Mouse (Mus musculus): ENCODE measurements around the gene Cbr2.

Gene Cbr2

DNA sequence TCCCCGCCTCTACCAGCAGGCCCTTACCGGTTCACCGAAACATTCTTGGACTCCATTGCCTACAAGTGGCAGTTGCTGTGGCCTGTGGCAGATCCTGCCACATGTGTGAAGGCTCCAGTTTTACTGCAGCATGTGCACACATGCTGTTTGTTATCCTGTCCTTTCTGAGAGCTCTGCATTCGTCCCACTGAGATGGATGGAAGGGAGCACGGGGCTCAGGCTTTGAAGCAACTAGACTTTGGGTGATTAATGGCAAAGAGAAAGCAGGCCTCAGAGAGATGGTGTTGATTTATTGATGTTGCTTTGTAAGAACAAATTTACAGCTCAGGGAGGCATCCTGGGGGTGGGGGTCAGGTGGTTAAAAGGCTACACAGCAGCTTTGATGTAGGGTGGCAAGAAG lies 21.2 kb downstream of the Cbr2 start:
- no peak for DNase-seq

DNA sequence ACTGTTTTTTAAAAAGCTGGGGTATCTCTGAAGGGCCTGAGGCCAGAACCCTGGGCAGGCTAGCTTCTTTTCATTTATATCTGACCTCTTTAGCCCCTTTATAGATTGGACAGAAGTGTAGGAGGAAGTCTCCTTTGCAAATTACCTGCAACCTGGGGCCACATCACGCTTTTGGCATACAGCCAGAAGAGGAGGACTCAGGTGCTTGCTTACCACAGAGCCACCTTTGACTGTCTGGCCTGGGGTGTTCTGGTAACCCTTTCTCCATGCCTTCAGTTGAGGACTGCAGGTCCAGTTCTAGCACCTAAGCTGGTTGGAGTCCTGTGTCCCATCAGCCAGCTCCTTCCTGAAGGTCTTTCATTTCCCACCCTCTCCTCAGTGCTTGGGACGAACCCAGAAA lies 22.4 kb downstream of the Cbr2 start:
- DNase-seq = no peak

DNA sequence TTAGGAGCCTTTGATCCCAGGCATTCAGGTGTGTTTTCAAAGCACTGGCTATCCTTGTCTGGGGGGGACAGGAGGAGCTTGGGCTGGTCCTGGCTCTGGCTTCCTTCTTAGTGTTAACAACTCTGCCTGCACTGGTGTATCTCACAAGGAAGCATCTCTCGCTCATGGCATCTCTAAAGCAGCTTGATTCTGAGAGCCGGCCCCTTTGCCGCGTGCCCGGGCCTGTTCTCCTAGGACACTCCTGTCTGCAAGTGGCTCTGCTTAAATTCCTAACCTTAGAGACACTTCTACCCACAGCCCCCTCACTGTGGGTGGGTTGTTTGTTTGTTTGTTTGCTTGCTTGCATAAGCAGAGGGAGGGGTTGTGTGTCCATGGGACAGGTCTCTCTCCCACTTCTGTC lies 23.9 kb downstream of the Cbr2 start:
- DNase-seq = no peak

DNA sequence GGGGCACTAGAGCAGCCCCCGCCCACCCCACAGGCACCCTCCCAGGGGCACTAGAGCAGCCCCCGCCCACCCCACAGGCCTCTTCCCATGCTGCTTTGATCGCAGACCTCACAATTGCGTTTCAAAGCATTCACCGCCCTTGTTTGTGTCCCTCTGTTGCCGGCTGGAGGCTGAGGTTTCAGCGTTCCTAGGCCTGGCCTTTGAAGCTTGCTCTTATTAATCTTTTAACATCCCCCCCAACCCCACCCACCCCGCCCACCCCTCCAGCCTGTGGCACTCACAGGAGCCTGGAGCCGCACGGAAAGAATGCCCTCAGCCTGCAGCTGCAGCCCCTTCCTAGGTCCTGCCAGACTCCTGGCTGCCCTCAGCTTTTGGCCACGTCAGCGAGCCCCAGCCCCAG lies 24.7 kb downstream of the Cbr2 start:
- DNase-seq = no peak

DNA sequence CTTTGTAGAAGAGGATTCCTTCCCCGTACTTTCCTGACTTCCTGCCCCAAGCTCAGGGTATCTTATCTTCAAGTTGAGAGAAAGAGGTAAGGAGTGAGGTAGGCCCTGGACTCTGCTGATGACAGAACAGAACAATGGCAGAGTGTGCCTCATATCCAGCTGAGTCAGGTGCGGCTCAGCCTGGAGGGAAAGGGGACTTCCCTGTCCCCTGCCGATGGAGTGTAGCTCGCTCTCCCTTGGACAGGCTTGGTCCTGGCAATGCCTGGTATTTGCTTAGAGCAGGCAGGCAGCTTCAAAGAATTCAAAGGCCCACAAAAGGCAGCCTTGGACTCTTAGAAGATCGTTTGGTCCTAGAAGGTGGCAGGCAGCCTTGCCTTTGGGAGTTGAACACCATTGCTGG lies 25.8 kb downstream of the Cbr2 start:
- no peak for DNase-seq

DNA sequence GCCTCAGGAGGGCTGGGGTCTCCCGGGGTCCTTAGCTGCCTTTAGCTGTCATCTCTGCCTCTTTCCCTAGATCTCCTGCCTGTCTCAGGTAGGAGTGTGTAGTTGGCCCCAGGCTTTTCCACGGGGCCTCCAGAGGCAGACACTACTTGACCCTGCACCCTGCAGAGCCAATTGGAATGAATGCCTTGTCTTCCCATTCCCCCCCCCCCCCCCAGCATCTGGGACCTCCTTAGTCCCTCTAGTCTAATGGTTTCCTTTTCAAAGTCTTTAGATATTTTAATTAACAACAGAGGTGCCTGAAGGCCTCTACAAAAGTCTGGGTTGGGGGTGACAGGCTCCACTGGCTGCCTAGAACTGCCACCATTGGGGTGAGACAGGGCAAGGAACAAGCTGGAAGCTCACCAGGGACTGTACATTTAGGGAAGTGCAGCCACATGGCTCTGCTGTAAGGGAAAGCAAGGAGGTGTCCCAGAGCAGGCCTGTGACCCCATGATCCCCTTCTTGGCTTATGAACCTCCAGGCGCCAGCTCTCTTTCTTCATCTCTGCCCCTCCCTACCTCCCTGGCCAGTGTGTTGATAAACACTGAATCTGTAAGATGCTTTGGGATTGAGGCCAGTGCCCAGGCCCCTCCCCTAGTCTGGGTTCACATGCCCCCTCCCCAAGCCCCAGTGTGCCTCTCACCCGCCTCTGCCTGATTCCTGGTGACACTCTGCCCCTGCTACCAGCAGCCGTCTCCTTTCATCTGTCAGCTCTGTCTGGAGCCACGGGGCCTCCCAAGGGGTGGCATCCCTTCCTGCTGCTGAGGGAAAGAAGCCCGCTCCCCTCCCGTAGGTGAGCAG lies 27.2 kb downstream of the Cbr2 start:
- no peak for DNase-seq

DNA sequence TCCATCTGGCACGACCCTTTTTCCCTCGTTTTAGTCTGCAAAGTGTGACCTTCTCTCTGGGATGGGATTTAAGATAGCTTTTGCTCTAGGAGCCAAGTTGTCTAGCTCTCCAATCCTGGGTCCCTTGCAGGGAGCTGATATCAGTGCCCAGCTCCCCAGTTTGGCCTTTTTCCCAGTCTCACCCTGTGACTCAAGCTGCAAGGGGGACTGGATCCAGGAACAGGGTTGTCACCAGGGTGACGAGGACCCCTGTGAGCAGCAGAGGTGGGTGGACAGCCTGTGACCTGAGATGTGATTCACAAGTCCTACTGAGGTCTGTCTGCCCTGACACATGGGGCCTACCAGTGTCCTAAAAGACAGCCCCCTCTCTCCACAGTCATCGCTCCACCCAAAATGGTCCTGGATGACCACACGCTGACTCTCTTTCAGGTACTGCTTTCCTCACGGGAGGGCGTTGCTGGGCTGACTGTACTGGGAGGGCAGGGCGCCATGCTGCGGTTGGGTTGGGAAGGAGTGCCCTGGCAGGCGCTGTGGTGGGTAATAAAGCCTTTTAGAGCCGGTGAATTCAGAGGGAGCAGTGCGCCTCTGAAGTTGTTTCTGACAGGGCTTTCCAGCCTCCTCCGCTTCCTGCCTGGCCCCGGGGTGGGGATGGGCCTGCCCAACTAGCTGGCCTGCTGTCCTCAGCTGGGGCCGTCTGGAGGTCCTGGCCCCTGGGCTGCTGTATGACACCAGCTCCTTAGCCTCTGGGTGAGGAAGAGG lies 28.0 kb downstream of the Cbr2 start:
- no peak for DNase-seq

DNA sequence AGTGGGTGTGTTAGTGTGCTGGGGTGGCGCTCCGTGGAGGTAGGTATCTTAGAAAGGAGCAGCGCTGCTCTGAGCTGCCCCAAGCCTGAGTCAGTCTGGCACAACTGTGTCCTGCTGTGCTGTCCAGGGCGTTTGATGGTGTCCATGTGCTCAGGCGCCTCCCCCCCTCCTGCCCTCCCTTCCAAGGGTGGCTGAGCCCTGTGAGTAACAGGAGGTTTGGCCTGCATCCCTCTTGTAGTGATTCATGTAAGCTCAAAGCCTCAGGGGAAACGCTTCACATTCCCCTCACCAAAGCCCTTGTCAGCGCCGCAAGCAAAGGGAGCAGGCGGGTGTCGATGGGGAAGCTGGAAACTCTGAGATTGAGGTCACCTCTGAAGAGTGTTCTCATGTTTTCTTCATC lies 34.2 kb downstream of the Cbr2 start:
- DNase-seq = no peak

DNA sequence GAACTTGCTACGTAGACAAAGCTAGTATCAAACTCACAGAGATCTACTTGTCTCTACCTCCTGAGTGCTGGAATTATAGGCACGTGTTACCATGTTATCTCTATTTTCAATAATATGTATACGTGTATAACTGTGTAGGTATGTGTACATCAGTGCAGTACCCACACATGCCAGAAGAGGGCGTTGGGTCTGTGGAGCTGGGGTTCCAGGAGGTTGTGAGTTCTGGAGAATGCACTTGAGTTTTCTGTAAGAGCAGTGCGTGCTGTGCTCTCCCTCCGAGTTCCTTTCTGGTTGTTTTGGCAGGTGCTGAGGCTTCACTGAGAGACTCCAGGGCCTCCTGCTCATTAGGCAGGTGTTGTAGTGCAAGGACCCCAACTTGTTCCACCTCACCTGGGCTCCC lies 35.3 kb downstream of the Cbr2 start:
- no peak for DNase-seq

DNA sequence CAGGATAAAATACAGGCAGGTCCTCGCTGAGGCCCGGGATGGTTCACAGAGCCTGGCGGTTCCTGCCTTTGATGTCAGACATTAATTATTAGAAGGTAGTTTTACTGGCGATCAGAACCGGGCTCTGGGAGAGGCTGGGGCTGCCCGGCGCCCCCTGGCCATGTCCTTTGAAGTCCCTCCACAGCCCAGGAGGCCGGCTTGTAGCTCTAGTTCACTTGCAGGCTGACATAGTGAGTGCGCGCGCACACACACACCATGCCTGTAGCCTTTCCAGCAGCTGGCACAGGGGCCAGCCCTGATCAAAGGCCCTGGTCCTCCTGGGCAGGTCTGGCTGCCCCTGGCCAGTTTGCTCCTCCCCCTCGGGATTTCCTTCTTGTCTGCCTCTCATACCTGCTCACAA lies 36.3 kb downstream of the Cbr2 start:
- no peak for DNase-seq

DNA sequence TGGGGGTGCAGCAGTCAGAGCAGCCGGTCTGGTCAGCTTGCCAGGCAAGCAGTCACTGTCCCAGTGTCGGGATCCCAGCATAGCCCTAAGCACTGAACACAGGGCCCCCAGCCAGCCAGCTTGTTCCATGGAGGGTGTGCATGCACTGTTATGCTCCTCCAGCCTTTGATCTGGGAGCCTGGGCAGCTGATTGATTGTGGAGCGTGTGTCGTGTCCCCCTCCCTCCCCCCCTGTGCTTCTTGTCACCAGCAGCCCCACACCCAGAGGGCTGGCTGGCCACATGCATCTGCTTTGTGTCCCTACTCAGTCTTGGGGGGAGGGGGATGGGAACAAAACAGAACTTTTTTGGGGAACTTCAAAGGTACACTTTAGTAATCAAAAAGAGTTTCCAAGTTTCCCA lies 36.7 kb downstream of the Cbr2 start:
- no peak for DNase-seq

DNA sequence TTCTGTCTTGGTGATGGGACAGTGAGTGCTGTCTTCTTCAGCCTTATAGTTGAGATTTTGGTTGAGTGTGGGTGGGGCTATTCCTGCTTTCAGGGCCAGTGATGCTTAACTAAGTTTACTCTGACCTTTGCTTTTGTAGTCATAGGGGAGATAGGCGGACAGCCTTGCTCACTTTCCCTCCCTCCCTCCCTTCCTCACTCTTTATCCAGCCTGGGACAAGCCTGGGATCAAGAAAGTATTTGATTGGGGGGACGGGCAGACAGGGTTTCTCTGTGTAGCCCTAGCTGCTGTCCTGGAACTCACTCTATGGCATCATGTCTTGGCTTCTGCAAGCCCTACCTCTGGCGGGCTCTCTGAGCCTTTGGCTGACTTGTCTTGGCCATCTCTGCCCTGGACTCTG lies 38.5 kb downstream of the Cbr2 start:
- DNase-seq = no peak

DNA sequence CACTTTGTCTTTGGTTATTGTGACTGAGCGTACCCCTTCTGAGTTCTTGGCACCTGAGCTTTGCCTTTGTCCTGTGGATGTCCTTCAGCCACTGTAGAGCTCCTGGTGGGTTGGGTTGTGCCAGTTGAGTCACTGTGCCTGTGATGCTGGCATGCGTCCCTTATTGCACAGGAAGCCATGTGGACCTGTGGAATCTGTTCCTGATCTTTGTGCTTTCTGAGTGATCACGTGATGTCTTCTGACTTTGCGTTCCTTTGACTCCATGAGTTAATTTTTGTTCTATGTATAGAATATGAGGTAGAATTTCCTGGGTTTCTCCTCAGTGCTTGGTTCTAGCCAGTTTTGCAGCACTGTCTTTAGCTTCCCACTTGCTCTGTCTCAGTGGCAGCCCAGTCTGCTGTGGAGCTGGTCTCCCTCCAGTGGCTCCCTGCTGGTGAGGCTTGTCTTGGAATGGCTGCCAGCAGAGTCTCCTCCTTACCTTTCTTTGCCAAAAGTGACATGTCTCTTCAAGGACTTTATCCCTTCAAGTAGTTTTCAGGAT lies 39.4 kb downstream of the Cbr2 start:
- no peak for DNase-seq

DNA sequence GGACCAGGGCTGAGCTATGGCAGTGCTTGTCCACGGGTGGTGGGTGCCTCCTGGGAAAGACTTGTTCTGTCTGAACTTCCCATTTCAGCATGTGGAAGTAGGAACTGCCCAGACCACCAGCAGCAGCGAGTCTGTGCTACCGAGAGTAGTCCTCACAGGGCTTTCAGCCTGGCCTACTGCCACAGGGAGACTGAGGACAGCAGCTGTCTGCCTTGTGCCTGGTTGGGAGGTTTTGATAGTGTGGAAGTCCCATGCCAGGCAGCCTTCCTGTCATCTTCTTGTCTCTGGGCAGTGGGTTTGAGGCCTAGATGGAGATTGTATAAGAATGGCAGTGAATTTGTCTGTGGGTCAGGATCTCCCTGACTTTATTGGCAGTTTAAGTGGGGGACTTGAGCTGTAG lies 42.5 kb downstream of the Cbr2 start:
- no peak for DNase-seq

DNA sequence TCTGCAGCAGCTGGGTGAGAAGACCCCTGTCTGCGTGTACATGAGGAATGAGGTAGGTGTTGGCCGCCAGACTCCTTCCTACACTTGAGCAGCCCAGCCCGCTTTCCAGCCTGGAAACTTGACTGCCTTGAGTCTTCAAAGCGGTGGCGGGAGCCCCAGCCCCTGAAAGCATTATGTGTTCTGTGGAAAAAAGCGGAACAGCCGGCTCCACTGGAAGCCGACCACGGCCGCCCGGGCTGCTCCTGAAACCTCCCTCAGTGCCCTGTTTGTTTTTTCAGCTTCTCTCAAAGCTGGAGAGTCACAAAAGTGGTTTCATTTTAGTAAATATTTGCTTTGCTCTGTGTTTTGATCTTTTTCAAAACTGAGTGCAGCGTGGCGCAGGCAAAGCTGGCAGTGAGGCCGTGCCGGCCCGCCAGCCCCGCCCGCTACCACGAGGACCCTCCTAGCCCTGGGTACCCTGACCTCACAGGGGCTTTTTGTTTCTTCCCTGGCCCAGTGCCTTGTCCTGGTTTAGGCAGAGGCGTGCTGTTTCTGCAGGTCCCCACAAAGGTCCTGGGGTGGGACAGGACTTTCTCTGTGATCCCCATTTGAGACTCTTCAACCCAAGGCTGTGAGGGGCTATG lies 45.2 kb downstream of the Cbr2 start:
- DNase-seq = no peak

DNA sequence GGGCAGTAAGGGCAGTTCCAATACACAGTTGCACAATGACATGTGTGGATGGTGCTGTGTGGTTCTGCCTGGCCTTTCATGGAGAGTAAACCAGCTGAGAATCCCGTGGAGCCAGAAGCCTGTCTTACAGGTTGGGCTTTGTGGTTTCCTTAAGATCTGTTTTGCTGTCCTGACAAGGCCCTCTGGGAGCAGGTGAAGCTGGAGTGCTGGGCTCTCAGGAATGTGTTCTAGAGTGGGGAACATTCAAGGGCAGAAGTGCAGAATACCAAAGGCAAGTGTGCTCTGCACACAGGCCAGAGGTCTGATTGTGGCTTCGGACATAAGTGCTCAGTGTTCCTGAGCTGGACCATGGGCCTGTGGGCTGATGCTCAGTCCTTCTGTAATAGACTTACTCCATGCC lies 47.3 kb downstream of the Cbr2 start:
- no peak for DNase-seq

DNA sequence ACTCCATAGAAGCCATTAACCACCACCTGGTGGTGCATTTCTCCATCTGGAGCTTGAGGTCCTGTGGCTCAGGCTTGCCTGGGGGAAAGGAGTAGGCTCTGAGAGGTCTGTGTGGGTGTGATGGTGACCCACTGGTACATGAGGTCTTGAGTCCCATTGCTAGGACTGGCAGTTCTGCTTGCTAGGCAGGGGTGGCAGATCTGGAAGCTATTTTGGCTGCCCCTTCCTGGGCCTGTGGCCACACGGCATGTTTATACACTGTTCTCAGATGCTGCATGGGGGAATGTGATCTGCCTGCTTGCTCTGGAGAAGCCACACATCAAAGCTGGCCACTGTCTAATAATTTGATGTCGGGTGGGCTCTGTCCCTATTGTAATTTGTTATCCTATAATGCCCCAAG lies 47.8 kb downstream of the Cbr2 start:
- no peak for DNase-seq

DNA sequence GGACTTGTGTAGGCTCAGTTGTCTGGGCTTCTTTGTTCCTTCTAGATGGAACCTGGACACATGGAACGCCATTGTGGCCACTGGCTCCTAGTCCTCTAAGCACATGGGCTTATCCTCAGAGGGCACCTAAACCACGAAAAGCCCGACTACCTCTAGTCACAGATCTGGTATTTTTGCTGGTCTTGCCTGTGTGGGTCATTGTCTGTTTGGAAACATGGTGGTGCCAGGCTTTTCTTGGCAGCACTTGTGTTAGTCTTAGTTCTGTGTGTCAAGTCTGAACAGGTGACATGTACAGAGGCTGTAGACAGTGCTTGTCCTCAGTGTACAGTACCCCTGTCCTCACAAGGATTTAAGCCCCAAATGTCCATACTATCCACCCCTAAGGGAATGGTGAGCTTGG lies 48.4 kb downstream of the Cbr2 start:
- no peak for DNase-seq

DNA sequence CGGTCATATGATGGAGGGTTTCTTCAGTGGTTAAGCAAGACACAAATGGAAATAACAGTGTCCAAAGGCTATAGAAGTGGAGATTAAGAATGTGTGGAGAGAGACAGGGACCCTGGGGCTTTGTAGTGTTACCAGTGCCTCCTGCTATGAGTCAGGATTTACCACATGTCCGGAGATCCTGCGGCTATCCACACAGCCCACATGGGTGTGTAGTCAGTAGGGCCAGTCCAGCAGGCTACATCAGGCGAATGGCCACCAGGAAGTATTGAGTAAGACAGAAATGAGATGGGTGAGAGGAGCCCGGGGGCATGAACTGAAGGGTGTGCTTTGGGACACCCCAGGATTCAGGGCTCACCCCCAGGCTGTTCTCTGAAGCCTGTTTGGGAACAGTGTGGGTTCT lies 49.2 kb downstream of the Cbr2 start:
- no peak for DNase-seq

DNA sequence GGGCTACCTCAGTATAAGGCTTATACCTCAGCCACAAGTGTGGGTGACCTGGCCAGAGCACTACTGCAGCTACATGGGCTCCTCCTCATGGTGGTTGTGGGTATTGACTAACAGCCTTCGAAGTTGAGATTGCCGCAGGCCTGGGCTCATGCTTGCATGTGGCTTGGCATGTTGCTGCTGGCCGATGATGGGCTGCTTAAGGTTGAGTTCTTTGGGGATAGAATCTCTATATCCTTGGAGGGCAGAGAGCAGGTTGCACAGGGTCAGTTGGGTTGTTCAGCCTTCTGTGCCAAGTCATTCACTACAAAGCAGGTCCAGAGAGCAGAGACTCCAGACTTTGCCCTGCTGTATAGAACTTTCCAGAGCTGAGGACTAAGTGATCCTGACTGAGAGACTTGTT lies 52.0 kb downstream of the Cbr2 start:
- DNase-seq = no peak
